Mouse (Mus musculus): ENCODE data around the gene Wdr19. TPM values are rescaled to one million over a fixed set of nuclear protein-coding genes. Genes with fewer than 3 reads are reported as not detected.
"Not testable (repeated sequence)": the region's sequence is repeated elsewhere in the genome, so short reads cannot be mapped to it uniquely, and the experiment has no call there.

Gene Wdr19
- polyA plus RNA-seq, 1 experiment from 2014 or later, result 12.9 TPM

DNA sequence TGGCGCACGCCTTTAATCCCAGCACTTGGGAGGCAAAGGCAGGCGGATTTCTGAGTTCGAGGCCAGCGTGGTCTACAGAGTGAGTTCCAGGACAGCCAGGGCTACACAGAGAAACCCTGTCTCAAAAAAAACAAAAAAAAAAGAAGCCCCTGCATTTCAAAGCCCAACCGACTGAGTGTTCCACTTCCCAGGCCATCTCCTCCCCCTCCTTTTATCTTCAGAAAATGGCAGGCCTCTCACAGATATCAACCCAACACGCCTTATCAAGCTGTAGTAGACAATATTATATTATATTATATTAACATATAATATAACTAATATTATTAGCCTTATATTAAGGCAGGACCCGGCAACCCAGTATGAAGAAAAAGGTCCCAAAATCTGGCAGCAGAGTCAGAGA, 89.5 kb downstream of the Wdr19 start:
- not testable (repeated sequence) for H3K4me1 ChIP-seq (replicated peaks); H3K9me3 ChIP-seq; H3K4me3 ChIP-seq; DNase-seq (ENCODE audit: low spot score); H3K27me3 ChIP-seq (ENCODE audit: insufficient read depth, poor library complexity, severe bottlenecking); H3K27ac ChIP-seq
- peaks cover 95% of the 10 kb centered on the region for H3K36me3 ChIP-seq
- 93% methylated on average over 8 of the region's 8 CpGs for WGBS

DNA sequence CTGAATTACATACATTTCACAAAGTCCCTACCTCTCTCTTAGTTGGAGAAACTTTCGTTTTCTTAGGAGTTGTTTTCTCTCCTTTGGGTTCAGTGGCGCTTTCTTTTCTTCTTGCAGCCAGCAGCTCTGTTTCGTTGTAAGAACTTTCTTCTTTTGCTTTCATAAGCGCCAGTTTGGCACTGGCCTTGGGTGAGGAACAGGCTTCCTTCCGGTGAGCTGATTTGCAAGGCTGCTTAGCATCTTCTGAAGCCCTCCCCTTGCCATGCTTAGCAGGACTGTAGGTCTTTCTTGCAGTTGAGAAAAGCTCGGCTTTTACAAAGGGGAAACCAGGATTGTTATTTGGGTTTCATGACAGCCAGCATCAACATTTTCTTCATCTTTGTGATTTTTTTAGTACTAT, 94.1 kb downstream of the Wdr19 start:
- H3K36me3 ChIP-seq, result peaks cover 96% of the 10 kb centered on the region
- no peak for DNase-seq (ENCODE audit: low spot score)
- no peaks in the 10 kb centered on the region for H3K4me1 ChIP-seq (replicated peaks)
- no peak overlapping the region for H3K4me3 ChIP-seq
- H3K9me3 ChIP-seq, result no peaks in the 10 kb centered on the region
- H3K27me3 ChIP-seq (ENCODE audit: insufficient read depth, poor library complexity, severe bottlenecking), result no peaks in the 10 kb centered on the region
- 91% methylated on average over 6 of the region's 6 CpGs for WGBS
- no peak overlapping the region for H3K27ac ChIP-seq

DNA sequence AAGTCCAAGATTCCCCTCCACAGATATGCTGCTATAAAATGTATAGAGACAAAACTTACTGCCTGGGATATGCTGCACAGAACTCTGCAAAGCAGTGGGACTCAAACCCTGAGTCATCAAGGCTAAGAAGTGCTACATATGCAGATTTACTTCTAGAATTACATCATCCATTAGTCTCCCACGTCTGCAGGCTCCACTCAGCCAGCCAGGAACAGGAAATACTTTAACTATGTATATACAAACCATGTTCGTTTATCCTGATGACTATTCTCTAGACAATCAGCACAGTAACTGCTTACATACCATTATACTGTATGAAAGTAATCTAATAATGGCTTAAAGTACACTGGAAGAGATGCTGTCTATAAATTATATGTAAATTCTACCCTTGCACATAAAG, 94.8 kb downstream of the Wdr19 start:
- peaks cover 97% of the 10 kb centered on the region for H3K36me3 ChIP-seq
- H3K4me3 ChIP-seq, result no peak overlapping the region
- no peaks in the 10 kb centered on the region for H3K9me3 ChIP-seq
- H3K27ac ChIP-seq, result no peak overlapping the region
- DNase-seq (ENCODE audit: low spot score), result no peak
- no peaks in the 10 kb centered on the region for H3K27me3 ChIP-seq (ENCODE audit: insufficient read depth, poor library complexity, severe bottlenecking)
- H3K4me1 ChIP-seq (replicated peaks), result no peaks in the 10 kb centered on the region
- 78% methylated on average over 2 of the region's 2 CpGs for WGBS

DNA sequence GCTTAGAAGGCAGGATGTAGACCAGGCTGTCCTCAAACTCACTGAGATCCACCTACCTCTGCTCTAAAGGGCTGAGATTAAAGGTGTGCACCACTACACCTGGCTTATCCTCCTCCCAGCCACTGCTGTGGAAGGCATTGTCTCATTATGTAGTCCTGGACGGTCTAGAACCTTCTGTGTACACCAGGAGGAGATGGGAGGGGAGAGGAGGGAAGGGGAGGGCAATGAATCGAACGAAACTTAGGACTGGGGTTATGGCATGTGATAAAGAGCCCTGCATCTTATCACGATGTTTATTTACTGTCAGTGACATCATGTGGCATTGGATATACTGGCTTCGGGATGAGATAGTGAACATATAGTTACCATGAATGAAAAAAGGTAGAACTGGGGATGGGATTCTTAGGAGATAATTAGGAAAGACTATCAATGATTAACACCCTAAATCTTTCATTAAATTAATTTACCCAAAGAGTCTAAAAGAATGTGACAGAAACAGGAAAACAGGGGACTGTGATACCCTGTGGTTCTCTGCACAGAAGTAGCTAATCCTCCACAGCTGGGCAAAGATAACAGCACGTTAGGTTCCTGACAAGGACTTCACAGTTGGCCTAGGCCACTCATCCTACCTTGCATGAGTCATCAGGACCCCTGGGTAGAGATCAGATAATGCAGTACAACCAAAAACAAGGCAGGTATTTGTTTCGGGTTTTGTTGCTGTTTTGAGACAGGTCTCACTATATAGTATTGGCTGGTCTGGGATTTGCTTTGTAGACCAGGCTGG, 98.9 kb downstream of the Wdr19 start:
- Histone ChIP-seq H3K4me3 (no peak overlapping the region), H3K9me3 (no peaks in the 10 kb centered on the region), H3K4me1 (replicated peaks) (no peaks in the 10 kb centered on the region), H3K27me3 (ENCODE audit: insufficient read depth, poor library complexity, severe bottlenecking) (no peaks in the 10 kb centered on the region), H3K27ac (no peak overlapping the region), H3K36me3 (peaks cover 96% of the 10 kb centered on the region)
- DNase-seq (ENCODE audit: low spot score), result no peak
- 93% methylated on average over 7 of the region's 7 CpGs for WGBS

DNA sequence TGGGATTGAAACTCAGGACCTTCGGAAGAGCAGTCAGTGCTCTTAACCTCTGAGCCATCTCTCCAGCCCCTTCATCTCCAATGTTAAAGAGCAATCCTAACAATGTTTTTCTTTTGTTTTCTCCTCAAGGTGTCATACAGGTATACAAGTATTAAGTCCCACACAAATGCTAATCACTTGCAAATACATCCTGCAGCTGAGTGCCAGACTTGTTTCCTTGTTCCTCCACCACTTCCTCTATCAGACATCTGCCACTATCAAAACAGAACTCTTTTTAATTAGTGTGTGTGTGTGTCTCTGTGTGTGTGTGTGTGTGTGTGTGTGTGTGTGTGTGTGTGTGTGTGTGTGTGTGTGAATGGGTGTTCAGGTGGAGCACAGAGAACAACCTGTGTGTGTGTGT, 100.1 kb downstream of the Wdr19 start:
- H3K27ac ChIP-seq; H3K27me3 ChIP-seq (ENCODE audit: insufficient read depth, poor library complexity, severe bottlenecking); DNase-seq (ENCODE audit: low spot score); H3K4me1 ChIP-seq (replicated peaks); H3K4me3 ChIP-seq; H3K9me3 ChIP-seq: not testable (repeated sequence)
- WGBS, result 93% methylated on average over 1 of the region's 1 CpGs
- peaks cover 94% of the 10 kb centered on the region for H3K36me3 ChIP-seq

DNA sequence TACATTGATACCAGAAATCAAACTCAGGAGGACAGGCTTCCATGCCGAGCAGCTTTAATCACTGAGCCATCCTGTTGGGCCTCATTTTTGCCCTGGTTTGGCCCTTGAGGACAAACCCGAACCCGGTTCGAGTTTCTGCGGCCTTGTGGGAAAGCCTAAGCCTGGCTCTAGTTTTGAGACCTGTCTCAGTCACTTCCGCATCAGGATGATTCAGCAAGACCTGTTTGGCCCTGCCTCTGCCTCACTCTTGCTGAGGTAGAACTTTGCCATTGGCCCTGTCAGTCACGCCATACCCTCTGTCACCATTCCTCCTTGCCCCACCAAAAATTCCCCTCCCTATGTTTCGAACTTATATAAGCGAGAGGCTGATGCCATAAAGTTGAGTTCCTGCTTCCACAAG, 100.6 kb downstream of the Wdr19 start:
- peaks cover 94% of the 10 kb centered on the region for H3K36me3 ChIP-seq
- DNase-seq (ENCODE audit: low spot score), result no peak
- no peaks in the 10 kb centered on the region for H3K27me3 ChIP-seq (ENCODE audit: insufficient read depth, poor library complexity, severe bottlenecking)
- H3K27ac ChIP-seq, result no peak overlapping the region
- no peak overlapping the region for H3K4me3 ChIP-seq
- no peaks in the 10 kb centered on the region for H3K9me3 ChIP-seq
- H3K4me1 ChIP-seq (replicated peaks), result no peaks in the 10 kb centered on the region
- WGBS, result 94% methylated on average over 9 of the region's 9 CpGs

DNA sequence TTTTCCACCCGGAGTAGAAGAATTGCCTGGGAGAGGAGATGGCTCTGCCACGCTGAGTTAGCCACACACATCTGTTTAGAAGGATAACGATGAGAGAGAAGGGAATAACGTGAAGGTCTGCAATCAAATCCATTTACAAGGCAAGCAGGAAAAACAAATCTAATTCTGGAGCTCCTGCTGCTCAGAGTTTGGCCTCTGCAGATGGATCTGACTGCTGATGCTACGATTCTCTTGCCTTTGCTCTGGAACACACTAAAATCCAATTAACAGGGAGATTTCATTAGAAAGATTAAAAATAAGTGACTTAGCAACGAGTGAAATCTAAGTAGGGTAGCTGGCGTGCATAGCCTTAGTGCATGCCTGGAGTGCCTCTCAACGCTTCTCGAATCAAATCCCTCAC, 106.0 kb downstream of the Wdr19 start:
- Histone ChIP-seq H3K4me3 (no peak overlapping the region), H3K9me3 (no peaks in the 10 kb centered on the region), H3K4me1 (replicated peaks) (no peaks in the 10 kb centered on the region), H3K36me3 (peaks cover 75% of the 10 kb centered on the region), H3K27me3 (ENCODE audit: insufficient read depth, poor library complexity, severe bottlenecking) (no peaks in the 10 kb centered on the region), H3K27ac (no peak overlapping the region)
- no peak for DNase-seq (ENCODE audit: low spot score)
- WGBS, result 90% methylated on average over 9 of the region's 9 CpGs

DNA sequence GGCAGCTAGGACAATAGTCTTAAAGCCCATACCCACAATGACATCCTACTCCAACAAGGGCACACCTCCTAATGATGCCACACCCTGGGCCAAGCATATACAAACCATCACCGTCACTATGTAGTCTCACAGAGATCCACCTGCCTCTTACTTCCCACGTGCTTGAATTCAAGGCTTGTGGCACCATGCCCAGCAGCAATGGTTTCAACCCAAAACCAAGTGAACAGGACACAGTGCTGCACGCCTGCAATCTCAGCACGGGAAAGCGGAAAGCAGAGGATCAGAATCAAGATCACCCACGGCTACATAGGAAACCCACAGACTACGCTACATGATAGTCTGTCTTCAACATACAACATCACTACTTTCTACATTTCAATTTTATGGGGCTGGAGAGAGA, 108.7 kb downstream of the Wdr19 start:
- 93% methylated on average over 7 of the region's 7 CpGs for WGBS
- DNase-seq (ENCODE audit: low spot score), result no peak
- no peak overlapping the region for H3K4me3 ChIP-seq
- H3K27ac ChIP-seq, result no peak overlapping the region
- H3K4me1 ChIP-seq (replicated peaks), result no peaks in the 10 kb centered on the region
- H3K27me3 ChIP-seq (ENCODE audit: insufficient read depth, poor library complexity, severe bottlenecking), result no peaks in the 10 kb centered on the region
- peaks cover 76% of the 10 kb centered on the region for H3K36me3 ChIP-seq
- H3K9me3 ChIP-seq, result no peaks in the 10 kb centered on the region

DNA sequence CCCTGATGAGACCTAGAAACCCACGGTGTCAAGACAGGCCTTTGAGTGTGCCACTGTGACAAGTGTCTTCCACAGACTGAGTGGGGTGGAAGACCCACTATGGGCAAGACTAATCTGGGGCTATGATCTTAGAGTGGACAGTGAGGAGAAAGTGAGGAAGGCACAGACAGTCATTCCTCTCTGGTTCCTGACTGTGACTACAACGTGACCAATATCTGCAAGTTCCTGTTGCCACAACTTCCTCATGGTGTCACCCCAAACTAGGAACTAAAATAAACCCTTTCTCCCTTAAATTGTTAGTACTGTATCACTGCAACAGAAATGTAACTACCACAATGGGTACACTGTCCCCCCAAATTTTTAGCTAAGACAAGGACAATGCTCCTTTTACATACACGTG, 109.4 kb downstream of the Wdr19 start:
- Histone ChIP-seq H3K36me3 (peaks cover 77% of the 10 kb centered on the region), H3K4me1 (replicated peaks) (no peaks in the 10 kb centered on the region), H3K27me3 (ENCODE audit: insufficient read depth, poor library complexity, severe bottlenecking) (no peaks in the 10 kb centered on the region), H3K4me3 (no peak overlapping the region), H3K27ac (no peak overlapping the region), H3K9me3 (no peaks in the 10 kb centered on the region)
- 93% methylated on average over 3 of the region's 3 CpGs for WGBS
- no peak for DNase-seq (ENCODE audit: low spot score)

Other genes with a start within 250 kb of the Wdr19 start
- 0.24 and 0.29 TPM in 2 replicates for gene Tlr6, start 239.6 kb upstream of the Wdr19 start, polyA plus RNA-seq (2016; fragmentation: Nextera tagmentation; extraction: Ambion mirVana)
- gene Fam114a1, start 229.6 kb upstream of the Wdr19 start, polyA plus RNA-seq (2016; fragmentation: Nextera tagmentation; extraction: Ambion mirVana), result 16.8 and 18.3 TPM in 2 replicates
- gene Tmem156, start 107.6 kb upstream of the Wdr19 start, polyA plus RNA-seq (2016; fragmentation: Nextera tagmentation; extraction: Ambion mirVana), result not detected in 2 replicates
- gene Klhl5, start 92.2 kb upstream of the Wdr19 start, polyA plus RNA-seq (2016; fragmentation: Nextera tagmentation; extraction: Ambion mirVana), result 15.7 and 18.9 TPM in 2 replicates
- gene Rfc1, start 136.0 kb downstream of the Wdr19 start, polyA plus RNA-seq (2016; fragmentation: Nextera tagmentation; extraction: Ambion mirVana), result 54.3 and 85.4 TPM in 2 replicates
- not detected in 2 replicates for gene Klb, start 148.6 kb downstream of the Wdr19 start, polyA plus RNA-seq (2016; fragmentation: Nextera tagmentation; extraction: Ambion mirVana)
- 863 and 960 TPM in 2 replicates for gene Rpl9, start 191.7 kb downstream of the Wdr19 start, polyA plus RNA-seq (2016; fragmentation: Nextera tagmentation; extraction: Ambion mirVana)
- 60.5 and 67.9 TPM in 2 replicates for gene Lias, start 191.8 kb downstream of the Wdr19 start, polyA plus RNA-seq (2016; fragmentation: Nextera tagmentation; extraction: Ambion mirVana)
- 52.0 and 62.9 TPM in 2 replicates for gene Ugdh, start 236.3 kb downstream of the Wdr19 start, polyA plus RNA-seq (2016; fragmentation: Nextera tagmentation; extraction: Ambion mirVana)